Mouse (Mus musculus) granulocyte monocyte progenitor cell, adult 5-6 weeks (primary cell): ENCODE measurements around the gene Nup205. TPM values are rescaled to one million over a fixed set of nuclear protein-coding genes. Genes with fewer than 3 reads are reported as not detected.

Source experiments
- ATAC-seq: replicated peaks from 2 replicates; pipeline ENCODE4 v1.8.0; 2016; ENCODE audit warnings: mild to moderate bottlenecking, moderate TSS enrichment, inconsistent platforms; ENCODE audit not compliant: poor library complexity, severe bottlenecking
- total RNA-seq, 2 experiments: library from RNA; stranded (forward) in 1 of 2; stranded (reverse) in 1 of 2; fragments of 200-712, 200-1000 nt in 1 of 2; fragments of >200 nt in 1 of 2; fragmentation: Nextera tagmentation in 1 of 2; gene quantifications; 2 replicates each; pipeline ENCODE4 v1.2.3; 2014 to 2017

Nup205 gene
- total RNA-seq, 2 experiments from 2014 or later = 72.3 to 85.3 TPM

GRCm38 (mm10) chr6:35273391-35274082 is 96.3 kb downstream of the Nup205 start:
- no peak for ATAC-seq

- ATAC-seq = no peak
Measured at GRCm38 (mm10) chr6:35277903-35278587, 100.8 kb downstream of the Nup205 start.

GRCm38 (mm10) chr6:35279306-35279705 is 102.1 kb downstream of the Nup205 start:
- ATAC-seq = no peak

GRCm38 (mm10) chr6:35288114-35288761 is 111.0 kb downstream of the Nup205 start:
- no peak for ATAC-seq

GRCm38 (mm10) chr6:35288920-35289319 is 111.7 kb downstream of the Nup205 start:
- ATAC-seq = no peak

- no peak for ATAC-seq
Measured at GRCm38 (mm10) chr6:35289676-35290075, 112.5 kb downstream of the Nup205 start.

- no peak for ATAC-seq
Measured at GRCm38 (mm10) chr6:35294964-35295363, 117.7 kb downstream of the Nup205 start.

- ATAC-seq = no peak
Measured at GRCm38 (mm10) chr6:35297001-35297400, 119.8 kb downstream of the Nup205 start.

Other genes with a start within 250 kb of the Nup205 start
- gene Slc23a4, start 189.0 kb upstream of the Nup205 start, total RNA-seq (2014; fragmentation: Nextera tagmentation) = 2.1 TPM in 1 of 2 replicates, not detected in the other
- 0.52 and 0.65 TPM in 2 replicates for gene Slc23a4, start 189.0 kb upstream of the Nup205 start, total RNA-seq (2017)
- gene Cnot4, start 43.7 kb upstream of the Nup205 start, total RNA-seq (2014; fragmentation: Nextera tagmentation) = 52.4 and 56.4 TPM in 2 replicates
- 23.3 and 25.3 TPM in 2 replicates for gene Cnot4, start 43.7 kb upstream of the Nup205 start, total RNA-seq (2017)
- not detected in 2 replicates for gene Slc13a4, start 130.7 kb downstream of the Nup205 start, total RNA-seq (2014; fragmentation: Nextera tagmentation)
- gene Slc13a4, start 130.7 kb downstream of the Nup205 start, total RNA-seq (2017) = not detected in 2 replicates
- not detected in 2 replicates for gene Fam180a, start 148.7 kb downstream of the Nup205 start, total RNA-seq (2014; fragmentation: Nextera tagmentation)
- not detected in 2 replicates for gene Fam180a, start 148.7 kb downstream of the Nup205 start, total RNA-seq (2017)